Mouse (Mus musculus) intestine, embryonic 14.5 days (tissue): Measurements from ENCODE around the gene Trappc13. TPM values are rescaled to one million over a fixed set of nuclear protein-coding genes. Genes with fewer than 3 reads are reported as not detected.

Experiments used
- polyA plus RNA-seq: library from polyadenylated mRNA; unstranded; fragments of >200 nt; fragmentation: Nextera tagmentation; extraction: Ambion mirVana; gene quantifications from 2 replicates; pipeline ENCODE4 v1.2.1, GENCODE M21; 2014

Trappc13 gene
- polyA plus RNA-seq, 1 experiment from 2014 or later: 56.0 TPM

Other genes starting within 250 kb of the Trappc13 start
- gene Nln, start 68.9 kb downstream of the Trappc13 start, polyA plus RNA-seq: 24.7 and 27.1 TPM in 2 replicates
- 5.0 and 5.7 TPM in 2 replicates for gene Sgtb, start 68.7 kb downstream of the Trappc13 start, polyA plus RNA-seq
- 15.6 and 17.0 TPM in 2 replicates for gene Trim23, start 328 bp upstream of the Trappc13 start, polyA plus RNA-seq
- gene Cenpk, start 50.1 kb upstream of the Trappc13 start, polyA plus RNA-seq: 53.4 and 63.7 TPM in 2 replicates
- gene Ppwd1, start 50.4 kb upstream of the Trappc13 start, polyA plus RNA-seq: 11.8 and 15.1 TPM in 2 replicates
- 4.4 and 4.5 TPM in 2 replicates for gene Adamts6, start 109.4 kb upstream of the Trappc13 start, polyA plus RNA-seq